Mouse (Mus musculus) bone marrow, adult 2 months (tissue): ENCODE measurements around the gene Bend6.

Experiments
- CTCF ChIP-seq: fragments of 200-500 bp; IDR thresholded peaks from 2 replicates; pipeline ENCODE4 v1.5.1; 2011; ENCODE audit warnings: low read length, control low read depth; ENCODE audit not compliant: control insufficient read depth, insufficient read depth
- POLR2A ChIP-seq: fragments of 200-500 bp; IDR thresholded peaks from 2 replicates; pipeline ENCODE4 v1.6.1; 2011; ENCODE audit warnings: low read depth, mild to moderate bottlenecking, control low read depth, low read length, borderline replicate concordance; ENCODE audit not compliant: control insufficient read depth

- no peak for TF ChIP-seq CTCF
- peak; percentile 61; the same call in 1 of the 2 replicates for TF ChIP-seq POLR2A
These were observed 93.5 kb downstream of the Bend6 start, which contains the start of gene Zfp451 for GRCm38 (mm10) chr1:33813868-33814794.
